Mouse (Mus musculus): Measurements from ENCODE around the gene Megf9. TPM values are rescaled to one million over a fixed set of nuclear protein-coding genes. Genes with fewer than 3 reads are reported as not detected.
A peak's percentile ranks its signal among the peaks of the same experiment; 100 is the strongest.

Megf9 gene
- polyA plus RNA-seq, 1 experiment from 2014 or later, result 5.5 TPM

- WGBS, result 86% methylated on average over 5 of the region's 5 CpGs
- Histone ChIP-seq H3K27ac (no peak overlapping the region), H3K36me3 (peaks cover 39% of the 10 kb centered on the region), H3K27me3 (ENCODE audit: insufficient read depth, poor library complexity, severe bottlenecking) (no peaks in the 10 kb centered on the region), H3K4me1 (no peaks in the 10 kb centered on the region), H3K9me3 (no peaks in the 10 kb centered on the region), H3K4me3 (no peak overlapping the region)
- DNase-seq (ENCODE audit: low spot score), result no peak
Measured at GRCm38 (mm10) chr4:70396701-70397100, 138.1 kb downstream of the Megf9 start.

- WGBS, result 90% methylated on average over 2 of the region's 2 CpGs
- Histone ChIP-seq H3K9me3 (no peaks in the 10 kb centered on the region), H3K27me3 (ENCODE audit: insufficient read depth, poor library complexity, severe bottlenecking) (no peaks in the 10 kb centered on the region), H3K36me3 (peaks cover 25% of the 10 kb centered on the region; the same call in 1 of the 2 replicates), H3K27ac (no peak overlapping the region), H3K4me3 (no peak overlapping the region), H3K4me1 (no peaks in the 10 kb centered on the region)
- DNase-seq (ENCODE audit: low spot score), result no peak
Measured at GRCm38 (mm10) chr4:70394736-70395135, 140.1 kb downstream of the Megf9 start.

- Histone ChIP-seq H3K9me3 (no peaks in the 10 kb centered on the region), H3K27me3 (ENCODE audit: insufficient read depth, poor library complexity, severe bottlenecking) (no peaks in the 10 kb centered on the region), H3K27ac (no peak overlapping the region), H3K4me3 (no peak overlapping the region), H3K36me3 (peaks cover 20% of the 10 kb centered on the region; the same call in 1 of the 2 replicates), H3K4me1 (no peaks in the 10 kb centered on the region)
- whole genome bisulfite sequencing, result 85% methylated on average over 11 of the region's 11 CpGs
- peak; percentile 22 for DNase-seq (ENCODE audit: low spot score)
Measured at GRCm38 (mm10) chr4:70391760-70392372, 142.9 kb downstream of the Megf9 start.

DNA sequence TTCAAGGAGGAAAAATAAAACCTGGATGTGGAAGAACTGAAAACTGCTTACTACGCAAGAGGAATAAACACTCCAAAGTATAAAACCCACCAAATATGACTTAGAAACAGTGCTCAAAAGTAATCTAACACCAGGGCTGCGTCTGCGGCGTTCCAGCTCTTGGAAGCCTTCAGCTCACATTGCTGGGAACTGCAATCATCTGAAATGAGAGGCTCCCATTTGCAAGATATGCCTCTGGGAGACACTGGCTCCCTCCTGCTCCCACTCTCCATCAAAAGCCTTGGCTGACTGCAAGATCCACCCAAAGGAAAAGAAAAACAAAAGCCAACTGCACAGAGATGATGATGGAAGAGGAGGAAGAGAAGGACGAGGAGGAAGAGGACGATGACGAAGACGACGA, 143.7 kb downstream of the Megf9 start:
- H3K4me3 ChIP-seq, result no peak overlapping the region
- H3K9me3 ChIP-seq, result no peaks in the 10 kb centered on the region
- peaks cover 20% of the 10 kb centered on the region; the same call in 1 of the 2 replicates for H3K36me3 ChIP-seq
- WGBS, result 88% methylated on average over 9 of the region's 9 CpGs
- no peak for DNase-seq (ENCODE audit: low spot score)
- no peak overlapping the region for H3K27ac ChIP-seq
- H3K27me3 ChIP-seq (ENCODE audit: insufficient read depth, poor library complexity, severe bottlenecking), result no peaks in the 10 kb centered on the region
- no peaks in the 10 kb centered on the region for H3K4me1 ChIP-seq

DNA sequence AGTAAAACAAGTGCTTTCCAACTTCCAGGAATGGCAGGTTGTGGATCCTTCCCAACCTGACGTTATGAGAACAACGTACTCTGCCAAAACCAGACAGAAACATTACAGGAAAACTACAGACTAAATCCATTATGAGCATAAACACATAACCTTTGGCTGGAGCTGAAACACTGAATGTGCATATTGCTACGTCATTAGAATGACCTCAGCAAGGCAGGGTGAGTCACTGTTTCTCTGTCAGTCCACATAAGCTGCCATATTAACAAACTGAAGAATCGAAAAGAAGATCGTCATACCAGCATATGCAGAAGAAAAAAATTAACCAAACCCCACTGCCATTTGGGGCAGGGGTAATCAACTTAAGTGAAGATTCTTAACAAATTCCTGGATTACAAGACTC, 148.6 kb downstream of the Megf9 start:
- H3K4me1 ChIP-seq, result no peaks in the 10 kb centered on the region
- no peaks in the 10 kb centered on the region for H3K27me3 ChIP-seq (ENCODE audit: insufficient read depth, poor library complexity, severe bottlenecking)
- H3K36me3 ChIP-seq, result peaks cover 9% of the 10 kb centered on the region; the same call in 1 of the 2 replicates
- H3K27ac ChIP-seq, result no peak overlapping the region
- no peak overlapping the region for H3K4me3 ChIP-seq
- 90% methylated on average over 5 of the region's 5 CpGs for WGBS
- no peak for DNase-seq (ENCODE audit: low spot score)
- no peaks in the 10 kb centered on the region for H3K9me3 ChIP-seq

DNA sequence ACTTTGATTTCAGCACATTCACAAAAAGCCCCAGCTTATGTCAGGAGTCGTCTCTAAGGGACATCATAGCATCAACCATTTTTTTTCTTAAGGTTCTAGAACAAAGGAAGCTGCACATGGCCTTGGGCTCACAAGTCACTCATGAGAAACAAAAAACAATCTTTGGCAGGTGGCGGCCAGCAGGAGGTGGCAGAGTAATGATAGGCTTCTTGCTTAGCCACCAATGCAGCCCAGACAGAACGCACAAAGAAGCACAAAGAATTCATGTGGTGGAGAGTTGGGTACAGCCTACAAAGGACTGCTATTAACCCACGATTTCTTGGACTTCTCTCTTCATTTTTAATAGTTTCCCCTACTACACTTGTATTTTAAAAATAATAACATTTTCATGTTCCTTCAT, 157.4 kb downstream of the Megf9 start:
- H3K4me3 ChIP-seq, result no peak overlapping the region
- DNase-seq (ENCODE audit: low spot score), result no peak
- 86% methylated on average over 4 of the region's 4 CpGs for WGBS
- H3K4me1 ChIP-seq, result no peaks in the 10 kb centered on the region
- no peaks in the 10 kb centered on the region for H3K27me3 ChIP-seq (ENCODE audit: insufficient read depth, poor library complexity, severe bottlenecking)
- peaks cover 33% of the 10 kb centered on the region for H3K36me3 ChIP-seq
- no peak overlapping the region for H3K27ac ChIP-seq
- H3K9me3 ChIP-seq, result no peaks in the 10 kb centered on the region

Other genes with a start within 250 kb of the Megf9 start
- 14.2 and 17.7 TPM in 2 replicates for gene Cdk5rap2, start 124.6 kb downstream of the Megf9 start, polyA plus RNA-seq (2016; fragmentation: Nextera tagmentation; extraction: Ambion mirVana)